Mouse (Mus musculus) MEL (cell line): ENCODE measurements around the gene Cxcr1. TPM values are rescaled to one million over a fixed set of nuclear protein-coding genes. Genes with fewer than 3 reads are reported as not detected.
A peak's percentile ranks its signal among the peaks of the same experiment; 100 is the strongest.

Experiments
- DNase-seq: peaks from one replicate; pipeline ENCODE4 v3.0.0; 2011; ENCODE audit warnings: low read depth, low spot score
- H3K27ac ChIP-seq: 2 replicates; pipeline ENCODE4 v1.5.1; 2012; ENCODE audit warnings: low read depth, mild to moderate bottlenecking, control low read depth, low read length, moderate library complexity; ENCODE audit not compliant: control insufficient read depth
- H3K27me3 ChIP-seq, 2 experiments: fragments of 150-350 bp in 1 of 2; sonication (generic) in 1 of 2; 2 replicates each; pipeline ENCODE4 v1.6.1; 2012; ENCODE audit warnings: low read length in 2 of 2, mild to moderate bottlenecking in 2 of 2, improper control_type of control experiment in 1 of 2, moderate library complexity in 1 of 2; ENCODE audit not compliant: insufficient read depth in 2 of 2, control insufficient read depth in 1 of 2
- H3K36me3 ChIP-seq, 2 experiments: 2 replicates each; pipeline ENCODE4 v1.6.1; 2012 to 2014; ENCODE audit warnings: low read length in 2 of 2, improper control_type of control experiment in 1 of 2, inconsistent platforms in 1 of 2, mild to moderate bottlenecking in 1 of 2; ENCODE audit not compliant: insufficient read depth in 2 of 2, control insufficient read depth in 1 of 2
- H3K4me1 ChIP-seq, 2 experiments: fragments of 150-350 bp in 1 of 2; sonication (generic) in 1 of 2; 2 replicates each; pipeline ENCODE4 v1.6.1; 2012; ENCODE audit warnings: low read length in 2 of 2, improper control_type of control experiment in 1 of 2, mild to moderate bottlenecking in 1 of 2; ENCODE audit not compliant: insufficient read depth in 2 of 2, control insufficient read depth in 1 of 2
- H3K4me3 ChIP-seq, 2 experiments: fragments of 150-350 bp in 1 of 2; sonication (generic) in 1 of 2; 2 replicates each; pipeline ENCODE4 v1.5.1; 2012; ENCODE audit warnings: low read depth in 2 of 2, low read length in 2 of 2, mild to moderate bottlenecking in 2 of 2, moderate library complexity in 2 of 2, control low read depth in 1 of 2, improper control_type of control experiment in 1 of 2; ENCODE audit not compliant: control insufficient read depth in 1 of 2, insufficient read depth in 1 of 2
- H3K79me2 ChIP-seq: 2 replicates; pipeline ENCODE4 v1.6.1; 2012; ENCODE audit warnings: mild to moderate bottlenecking, low read length, moderate library complexity; ENCODE audit not compliant: control insufficient read depth, poor library complexity, insufficient read depth
- H3K9ac ChIP-seq: 2 replicates; pipeline ENCODE4 v1.6.1; 2012; ENCODE audit warnings: low read depth, mild to moderate bottlenecking, control low read depth, low read length, moderate library complexity; ENCODE audit not compliant: control insufficient read depth, poor library complexity, severe bottlenecking
- H3K9me3 ChIP-seq: fragments of 150-350 bp; sonication (generic); replicated peaks from 2 replicates; pipeline ENCODE4 v1.6.1; 2012; ENCODE audit warnings: mild to moderate bottlenecking, low read length, improper control_type of control experiment, moderate library complexity; ENCODE audit not compliant: insufficient read depth
- CHD1 ChIP-seq: IDR thresholded peaks from 2 replicates; pipeline ENCODE4 v1.6.1; 2012; ENCODE audit warnings: low read depth, mild to moderate bottlenecking, inconsistent platforms, low read length, improper control_type of control experiment
- CHD2 ChIP-seq: IDR thresholded peaks from 2 replicates; pipeline ENCODE4 v1.6.1; 2011; ENCODE audit warnings: low read length, improper control_type of control experiment
- CTCF ChIP-seq, 3 experiments: IDR thresholded peaks in 2 of 3; conservative IDR thresholded peaks in 1 of 3; 2 replicates each; pipeline ENCODE4 v1.5.1; 2011 to 2012; ENCODE audit warnings: low read length in 3 of 3, low read depth in 2 of 3, mild to moderate bottlenecking in 2 of 3, improper control_type of control experiment in 1 of 3, inconsistent platforms in 1 of 3, mixed read lengths in 1 of 3, moderate library complexity in 1 of 3; ENCODE audit not compliant: control insufficient read depth in 1 of 3, insufficient read depth in 1 of 3, poor library complexity in 1 of 3, severe bottlenecking in 1 of 3
- ELF1 ChIP-seq: IDR thresholded peaks from 2 replicates; pipeline ENCODE4 v1.6.1; 2014; ENCODE audit warnings: low read depth, mild to moderate bottlenecking, inconsistent platforms, low read length, improper control_type of control experiment, moderate library complexity
- EP300 ChIP-seq, 2 experiments: IDR thresholded peaks; 2 replicates each; pipeline ENCODE4 v1.6.1; 2011; ENCODE audit warnings: improper control_type of control experiment in 2 of 2, low read length in 2 of 2, low read depth in 1 of 2, mild to moderate bottlenecking in 1 of 2
- ETS1 ChIP-seq: IDR thresholded peaks from 2 replicates; pipeline ENCODE4 v1.6.1; 2012; ENCODE audit warnings: low read depth, mild to moderate bottlenecking, inconsistent platforms, low read length, improper control_type of control experiment, moderate library complexity
- GABPA ChIP-seq: IDR thresholded peaks from 2 replicates; pipeline ENCODE4 v1.6.1; 2012; ENCODE audit warnings: low read depth, mild to moderate bottlenecking, inconsistent platforms, low read length, improper control_type of control experiment, moderate library complexity
- HCFC1 ChIP-seq: IDR thresholded peaks from 2 replicates; pipeline ENCODE4 v1.6.1; 2012; ENCODE audit warnings: low read depth, mild to moderate bottlenecking, inconsistent platforms, low read length, improper control_type of control experiment, moderate library complexity
- JUND ChIP-seq: IDR thresholded peaks from 2 replicates; pipeline ENCODE4 v1.6.1; 2011; ENCODE audit warnings: low read depth, mild to moderate bottlenecking, improper control_type of control experiment, low read length
- KAT2A ChIP-seq: conservative IDR thresholded peaks from 2 replicates; pipeline ENCODE4 v1.6.1; 2012; ENCODE audit warnings: low read depth, low read length, improper control_type of control experiment, inconsistent platforms
- MAFK ChIP-seq: IDR thresholded peaks from 2 replicates; pipeline ENCODE4 v1.6.1; 2011; ENCODE audit warnings: low read depth, mild to moderate bottlenecking, low read length, improper control_type of control experiment, borderline replicate concordance
- MAX ChIP-seq: IDR thresholded peaks from 2 replicates; pipeline ENCODE4 v1.6.1; 2011; ENCODE audit warnings: low read length, improper control_type of control experiment
- MAZ ChIP-seq: IDR thresholded peaks from 2 replicates; pipeline ENCODE4 v1.6.1; 2012; ENCODE audit warnings: low read depth, mild to moderate bottlenecking, inconsistent platforms, low read length, improper control_type of control experiment
- MEF2A ChIP-seq: IDR thresholded peaks from 2 replicates; pipeline ENCODE4 v1.6.1; 2014; ENCODE audit warnings: low read depth, mild to moderate bottlenecking, inconsistent platforms, low read length, improper control_type of control experiment; ENCODE audit not compliant: poor library complexity, insufficient replicate concordance, severe bottlenecking; ENCODE audit errors: extremely low read depth
- MXI1 ChIP-seq: IDR thresholded peaks from 2 replicates; pipeline ENCODE4 v1.6.1; 2011; ENCODE audit warnings: mild to moderate bottlenecking, low read depth, low read length, improper control_type of control experiment
- MYB ChIP-seq: IDR thresholded peaks from 2 replicates; pipeline ENCODE4 v1.6.1; 2011; ENCODE audit warnings: mild to moderate bottlenecking, low read depth, low read length, improper control_type of control experiment
- MYC ChIP-seq: IDR thresholded peaks from 2 replicates; pipeline ENCODE4 v1.6.1; 2011; ENCODE audit warnings: low read depth, mild to moderate bottlenecking, low read length, improper control_type of control experiment, moderate library complexity
- NRF1 ChIP-seq: IDR thresholded peaks from 2 replicates; pipeline ENCODE4 v1.6.1; 2014; ENCODE audit warnings: low read depth, mild to moderate bottlenecking, inconsistent platforms, low read length, improper control_type of control experiment, moderate library complexity; ENCODE audit not compliant: poor library complexity, insufficient read depth, severe bottlenecking
- POLR2A ChIP-seq, 2 experiments: IDR thresholded peaks; 2 replicates each; pipeline ENCODE4 v1.6.1; 2011 to 2012; ENCODE audit warnings: low read length in 2 of 2, mild to moderate bottlenecking in 2 of 2, control low read depth in 1 of 2, improper control_type of control experiment in 1 of 2, low read depth in 1 of 2, moderate library complexity in 1 of 2; ENCODE audit not compliant: control insufficient read depth in 1 of 2, insufficient read depth in 1 of 2, poor library complexity in 1 of 2
- POLR2AphosphoS2 ChIP-seq: IDR thresholded peaks from 2 replicates; pipeline ENCODE4 v1.6.1; 2011; ENCODE audit warnings: low read length, improper control_type of control experiment
- POLR2AphosphoS5 ChIP-seq: IDR thresholded peaks from 2 replicates; pipeline ENCODE4 v1.6.1; 2012; ENCODE audit warnings: low read depth, borderline replicate concordance, mild to moderate bottlenecking, inconsistent platforms, low read length, moderate library complexity, mixed read lengths
- RAD21 ChIP-seq: IDR thresholded peaks from 2 replicates; pipeline ENCODE4 v1.6.1; 2011; ENCODE audit warnings: mild to moderate bottlenecking, low read depth, low read length, improper control_type of control experiment
- RCOR1 ChIP-seq: IDR thresholded peaks from 2 replicates; pipeline ENCODE4 v1.6.1; 2012; ENCODE audit warnings: low read depth, mild to moderate bottlenecking, inconsistent platforms, low read length, improper control_type of control experiment
- SIN3A ChIP-seq: IDR thresholded peaks from 2 replicates; pipeline ENCODE4 v1.6.1; 2012; ENCODE audit warnings: low read length, improper control_type of control experiment, inconsistent platforms
- SMC3 ChIP-seq: IDR thresholded peaks from 2 replicates; pipeline ENCODE4 v1.6.1; 2011; ENCODE audit warnings: low read depth, low read length, improper control_type of control experiment
- TAL1 ChIP-seq: IDR thresholded peaks from 2 replicates; pipeline ENCODE4 v1.6.1; 2012; ENCODE audit warnings: mild to moderate bottlenecking, inconsistent platforms, low read length, moderate library complexity, mixed read lengths
- TBP ChIP-seq: IDR thresholded peaks from 2 replicates; pipeline ENCODE4 v1.8.0; 2011; ENCODE audit warnings: low read depth, low read length, improper control_type of control experiment
- TCF12 ChIP-seq: IDR thresholded peaks from 2 replicates; pipeline ENCODE4 v1.6.1; 2014; ENCODE audit warnings: low read depth, mild to moderate bottlenecking, inconsistent platforms, low read length, improper control_type of control experiment, moderate library complexity
- UBTF ChIP-seq: IDR thresholded peaks from 2 replicates; pipeline ENCODE4 v1.6.1; 2012; ENCODE audit warnings: low read depth, mild to moderate bottlenecking, inconsistent platforms, low read length, improper control_type of control experiment, moderate library complexity, borderline replicate concordance; ENCODE audit not compliant: insufficient read depth
- USF1 ChIP-seq: IDR thresholded peaks from 2 replicates; pipeline ENCODE4 v1.6.1; 2014; ENCODE audit warnings: low read depth, mild to moderate bottlenecking, inconsistent platforms, low read length, improper control_type of control experiment, moderate library complexity
- ZC3H11A ChIP-seq: IDR thresholded peaks from 2 replicates; pipeline ENCODE4 v1.6.1; 2012; ENCODE audit warnings: low read depth, mild to moderate bottlenecking, inconsistent platforms, low read length, improper control_type of control experiment
- ZNF384 ChIP-seq: IDR thresholded peaks from 2 replicates; pipeline ENCODE4 v1.6.1; 2012; ENCODE audit warnings: low read depth, mild to moderate bottlenecking, inconsistent platforms, low read length, improper control_type of control experiment
- polyA plus RNA-seq, 2 experiments: library from polyadenylated mRNA; stranded (reverse) in 1 of 2; unstranded in 1 of 2; fragments of >175 nt in 1 of 2; fragments of >200 nt in 1 of 2; gene quantifications; 2 replicates each; pipeline versions ENCODE4 v1.2.1 to v1.2.4; 2012; ENCODE audit warnings: low replicate concordance in 2 of 2, low read depth in 1 of 2; ENCODE audit not compliant: insufficient read length in 2 of 2, insufficient read depth in 1 of 2, missing spikeins in 1 of 2
- total RNA-seq: library from RNA; depleted of rRNA; stranded (reverse); fragments of 300-350 nt; gene quantifications from 2 replicates; pipeline ENCODE4 v1.2.3, GENCODE M21; 2012

Cxcr1 gene
- total and polyA plus RNA-seq, 3 experiments = not detected

GRCm38 (mm10) chr1:74206642-74207041 is 12.2 kb upstream of the Cxcr1 start:
- Histone ChIP-seq H3K27me3 (no peaks in the 10 kb centered on the region), H3K27ac (no peak overlapping the region), H3K36me3 (no peaks in the 10 kb centered on the region), H3K4me3 (no peak overlapping the region), H3K79me2 (no peaks in the 10 kb centered on the region), H3K9me3 (no peaks in the 10 kb centered on the region), H3K9ac (no peak overlapping the region), H3K4me1 (no peaks in the 10 kb centered on the region)
- DNase-seq = no peak
- TF ChIP-seq MAX (no peak), ELF1 (no peak)

GRCm38 (mm10) chr1:74205881-74206280 is 11.4 kb upstream of the Cxcr1 start:
- H3K79me2 ChIP-seq = no peaks in the 10 kb centered on the region
- TF ChIP-seq NRF1 (no peak), CHD1 (no peak), SIN3A (peak; percentile 43; the same call in 1 of the 2 replicates), GABPA (no peak), POLR2AphosphoS2 (no peak), ZC3H11A (peak; percentile 95), MAZ (no peak), TBP (no peak), POLR2A (IDR thresholded peaks at IDR 0.05; ENCODE audit: control insufficient read depth in 1 of 2, insufficient read depth in 1 of 2, low read depth in 1 of 2, low read length in 2 of 2, poor library complexity in 1 of 2) (no peak), SMC3 (peak; percentile 94), ELF1 (no peak), KAT2A (no peak), MAX (no peak), MYB (0 out of 2 replicates have a peak, but pooled peaks have one; percentile 10), HCFC1 (no peak), MEF2A (no peak), USF1 (no peak), JUND (no peak), RAD21 (peak; percentile 94), MYC (0 out of 2 replicates have a peak, but pooled peaks have one; percentile 43), ZNF384 (peak; percentile 35; the same call in 1 of the 2 replicates), MAFK (no peak), TAL1 (no peak), TCF12 (no peak), UBTF (no peak), ETS1 (no peak), EP300 (IDR thresholded peaks at IDR 0.05; ENCODE audit: low read depth in 1 of 2, low read length in 2 of 2) (no peak), MXI1 (no peak), CTCF (IDR thresholded peaks at IDR 0.05 in 2 of 3, conservative IDR thresholded peaks at IDR 0.05 in 1 of 3; ENCODE audit: control insufficient read depth in 1 of 3, insufficient read depth in 1 of 3, low read depth in 2 of 3, low read length in 3 of 3, poor library complexity in 1 of 3, severe bottlenecking in 1 of 3) (peak; percentile 52 to 88 (median 84)), RCOR1 (no peak), POLR2AphosphoS5 (no peak), CHD2 (no peak)

More at GRCm38 (mm10) chr1:74205881-74206280, 11.4 kb upstream of the Cxcr1 start:
- H3K27me3 ChIP-seq = no peaks in the 10 kb centered on the region
- no peaks in the 10 kb centered on the region; a peak in 1 of 4 replicates for H3K4me1 ChIP-seq
- no peaks in the 10 kb centered on the region for H3K36me3 ChIP-seq
- no peaks in the 10 kb centered on the region for H3K9me3 ChIP-seq
- H3K27ac ChIP-seq = no peak overlapping the region
- H3K4me3 ChIP-seq = peak overlapping the region; percentile 12 to 37
- DNase-seq = peak; percentile 79
- peak overlapping the region; percentile 24; the same call in 1 of the 2 replicates for H3K9ac ChIP-seq
